Mouse (Mus musculus) myocyte (in vitro differentiated cells): ENCODE results near the gene Esrrb. TPM values are rescaled to one million over a fixed set of nuclear protein-coding genes. Genes with fewer than 3 reads are reported as not detected.

ENCODE experiments used
- H3K27me3 ChIP-seq: one replicate; pipeline ENCODE4 v1.6.1; 2011; ENCODE audit not compliant: control insufficient read depth, insufficient read depth, insufficient read length
- H3K36me3 ChIP-seq: one replicate; pipeline ENCODE4 v1.6.1; 2011; ENCODE audit not compliant: control insufficient read depth, insufficient read depth
- H3K4me2 ChIP-seq: one replicate; pipeline ENCODE4 v1.6.1; 2011; ENCODE audit warnings: low read depth, control low read depth
- H3K4me3 ChIP-seq: one replicate; pipeline ENCODE4 v1.5.1; 2011; ENCODE audit warnings: mild to moderate bottlenecking, control low read depth, moderate library complexity
- H3K79me2 ChIP-seq: one replicate; pipeline ENCODE4 v1.6.1; 2011; ENCODE audit not compliant: control insufficient read depth, insufficient read depth
- H3ac ChIP-seq: one replicate; pipeline ENCODE4 v1.6.1; 2011; ENCODE audit not compliant: control insufficient read depth, insufficient read length
- CEBPB ChIP-seq: IDR thresholded peaks from 2 replicates; pipeline ENCODE4 v1.6.1; 2011; ENCODE audit warnings: mild to moderate bottlenecking, moderate library complexity; ENCODE audit not compliant: poor library complexity, insufficient read depth, severe bottlenecking
- E2F4 ChIP-seq: IDR thresholded peaks from one replicate; pipeline ENCODE4 v1.6.1; 2011; ENCODE audit warnings: mild to moderate bottlenecking, control low read depth, moderate library complexity; ENCODE audit not compliant: insufficient read depth
- MAX ChIP-seq: IDR thresholded peaks from one replicate; pipeline ENCODE4 v1.6.1; 2011; ENCODE audit warnings: low read depth, mild to moderate bottlenecking, control low read depth
- MYOD1 ChIP-seq, 3 experiments: IDR thresholded peaks; one replicate each; pipeline ENCODE4 v1.6.1; 2011; ENCODE audit warnings: control low read depth in 2 of 3, low read depth in 2 of 3, mild to moderate bottlenecking in 2 of 3, moderate library complexity in 1 of 3; ENCODE audit not compliant: insufficient read length in 2 of 3, control insufficient read depth in 1 of 3
- MYOG ChIP-seq, 3 experiments: IDR thresholded peaks; one replicate each; pipeline ENCODE4 v1.6.1; 2011; ENCODE audit warnings: control low read depth in 2 of 3, low read depth in 2 of 3, mild to moderate bottlenecking in 2 of 3; ENCODE audit not compliant: insufficient read length in 2 of 3, control insufficient read depth in 1 of 3, insufficient read depth in 1 of 3
- POLR2A ChIP-seq: IDR thresholded peaks from one replicate; pipeline ENCODE4 v1.6.1; 2011; ENCODE audit warnings: low read depth, mild to moderate bottlenecking, control low read depth, moderate library complexity; ENCODE audit not compliant: insufficient read length
- POLR2AphosphoS2 ChIP-seq: IDR thresholded peaks from one replicate; pipeline ENCODE4 v1.6.1; 2011; ENCODE audit warnings: low read depth, control low read depth; ENCODE audit not compliant: insufficient read length
- REST ChIP-seq: IDR thresholded peaks from one replicate; pipeline ENCODE4 v1.6.1; 2011; ENCODE audit warnings: mild to moderate bottlenecking, control low read depth, moderate library complexity; ENCODE audit not compliant: insufficient read depth, insufficient read length
- SRF ChIP-seq: IDR thresholded peaks from one replicate; pipeline ENCODE4 v1.6.1; 2011; ENCODE audit warnings: low read depth; ENCODE audit not compliant: control insufficient read depth, insufficient read length
- TCF12 ChIP-seq: IDR thresholded peaks from one replicate; pipeline ENCODE4 v1.6.1; 2011; ENCODE audit warnings: mild to moderate bottlenecking, control low read depth; ENCODE audit not compliant: poor library complexity, insufficient read depth, severe bottlenecking
- TCF3 ChIP-seq: IDR thresholded peaks from one replicate; pipeline ENCODE4 v1.6.1; 2011; ENCODE audit warnings: low read depth, control low read depth; ENCODE audit not compliant: insufficient read length
- USF1 ChIP-seq: IDR thresholded peaks from one replicate; pipeline ENCODE4 v1.6.1; 2011; ENCODE audit warnings: low read depth, mild to moderate bottlenecking, control low read depth, moderate library complexity
- polyA plus RNA-seq: library from polyadenylated mRNA; unstranded; fragments of >200 nt; fragmentation: generic; extraction: Trizol; gene quantifications from one replicate; pipeline ENCODE4 v1.2.1, GENCODE M21; 2012; ENCODE audit warnings: missing spikeins

Esrrb gene
- polyA plus RNA-seq, 1 experiment, result 2.3 TPM

DNA sequence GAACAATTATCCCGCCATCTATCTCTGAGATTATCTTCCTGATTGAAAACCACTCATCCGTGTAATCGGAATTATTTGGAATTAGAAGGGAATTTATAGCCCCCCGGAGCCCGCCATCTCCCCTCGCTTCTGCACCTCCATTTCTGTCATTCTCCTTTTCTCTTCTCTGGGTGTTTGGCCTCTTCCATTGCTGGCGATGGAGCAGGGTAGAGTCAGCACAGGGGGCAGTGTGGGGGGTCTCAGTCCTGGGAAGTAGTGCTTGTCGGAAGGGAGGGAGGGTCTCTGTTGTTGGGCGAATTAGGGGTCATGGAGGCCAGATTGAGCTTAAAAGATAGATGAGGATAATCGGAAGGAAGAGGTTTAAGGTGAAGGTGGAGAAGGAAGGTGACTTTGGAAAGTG is 29.7 kb upstream of the Esrrb start:
- no peaks in the 10 kb centered on the region for H3K79me2 ChIP-seq
- H3K36me3 ChIP-seq, result no peaks in the 10 kb centered on the region
- H3ac ChIP-seq, result no peak overlapping the region
- TF ChIP-seq MYOG (IDR thresholded peaks at IDR 0.05; ENCODE audit: control insufficient read depth in 1 of 3, insufficient read depth in 1 of 3, insufficient read length in 2 of 3, low read depth in 2 of 3) (no peak), E2F4 (no peak), SRF (no peak), POLR2A (no peak), POLR2AphosphoS2 (no peak), TCF3 (no peak), USF1 (no peak), CEBPB (no peak), MAX (no peak), REST (no peak), MYOD1 (IDR thresholded peaks at IDR 0.05; ENCODE audit: control insufficient read depth in 1 of 3, insufficient read length in 2 of 3, low read depth in 2 of 3) (no peak), TCF12 (no peak)
- H3K4me3 ChIP-seq, result no peak overlapping the region
- peaks cover 16% of the 10 kb centered on the region for H3K27me3 ChIP-seq
- no peak overlapping the region for H3K4me2 ChIP-seq

DNA sequence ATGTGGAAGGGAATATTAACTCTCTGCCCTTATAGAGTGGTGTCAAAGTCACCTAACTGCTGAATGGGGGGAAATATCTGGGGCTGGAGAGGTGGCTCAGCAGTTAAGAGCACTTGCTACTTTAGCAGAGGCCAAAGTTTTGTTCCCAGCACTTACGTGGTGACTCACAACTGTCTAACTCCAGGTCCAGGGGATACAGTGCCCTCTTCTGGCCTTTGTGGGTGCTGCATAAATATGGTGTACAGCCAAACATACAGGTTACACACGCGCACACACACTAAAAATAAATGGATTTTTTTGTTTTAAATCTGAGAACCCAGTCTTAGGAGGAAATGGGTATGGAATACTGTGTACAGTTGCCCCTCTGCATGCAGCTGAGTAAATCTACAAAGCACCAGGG is 24.7 kb upstream of the Esrrb start:
- no peak for TF ChIP-seq TCF3
- no peak overlapping the region for H3K4me3 ChIP-seq
- no peak overlapping the region for H3K4me2 ChIP-seq
- H3ac ChIP-seq, result no peak overlapping the region
- H3K36me3 ChIP-seq, result no peaks in the 10 kb centered on the region
- peaks cover 16% of the 10 kb centered on the region for H3K27me3 ChIP-seq
- no peaks in the 10 kb centered on the region for H3K79me2 ChIP-seq

DNA sequence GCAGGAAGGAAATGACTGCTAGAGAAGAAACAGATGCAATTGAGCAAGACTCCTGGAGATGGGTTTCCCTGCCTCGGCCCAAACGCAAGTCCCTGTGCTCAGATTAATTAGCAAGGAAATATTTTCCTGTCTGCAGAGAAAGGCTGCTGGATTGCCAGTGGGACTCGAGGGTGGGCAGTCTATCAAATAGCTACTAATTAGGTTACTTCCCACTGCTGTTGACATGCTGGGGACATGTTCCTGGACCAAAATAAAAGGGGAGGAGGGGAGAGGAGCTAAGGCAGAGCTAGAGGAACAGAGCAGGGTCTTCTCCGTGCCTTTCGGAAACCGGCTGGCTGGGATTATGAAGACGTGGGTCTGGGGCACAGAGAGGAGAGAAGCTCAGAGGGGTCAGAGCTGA is 24.0 kb upstream of the Esrrb start:
- no peaks in the 10 kb centered on the region for H3K79me2 ChIP-seq
- peaks cover 10% of the 10 kb centered on the region for H3K27me3 ChIP-seq
- no peak overlapping the region for H3K4me2 ChIP-seq
- no peaks in the 10 kb centered on the region for H3K36me3 ChIP-seq
- no peak for TF ChIP-seq CEBPB
- no peak for TF ChIP-seq MAX
- no peak for TF ChIP-seq USF1
- TF ChIP-seq POLR2A, result no peak
- no peak for TF ChIP-seq TCF3
- no peak for TF ChIP-seq MYOD1 (IDR thresholded peaks at IDR 0.05; ENCODE audit: control insufficient read depth in 1 of 3, insufficient read length in 2 of 3, low read depth in 2 of 3)
- TF ChIP-seq E2F4, result no peak
- TF ChIP-seq POLR2AphosphoS2, result no peak
- TF ChIP-seq MYOG (IDR thresholded peaks at IDR 0.05; ENCODE audit: control insufficient read depth in 1 of 3, insufficient read depth in 1 of 3, insufficient read length in 2 of 3, low read depth in 2 of 3), result no peak
- no peak for TF ChIP-seq SRF
- TF ChIP-seq TCF12, result no peak
- TF ChIP-seq REST, result no peak
- H3ac ChIP-seq, result no peak overlapping the region
- no peak overlapping the region for H3K4me3 ChIP-seq

DNA sequence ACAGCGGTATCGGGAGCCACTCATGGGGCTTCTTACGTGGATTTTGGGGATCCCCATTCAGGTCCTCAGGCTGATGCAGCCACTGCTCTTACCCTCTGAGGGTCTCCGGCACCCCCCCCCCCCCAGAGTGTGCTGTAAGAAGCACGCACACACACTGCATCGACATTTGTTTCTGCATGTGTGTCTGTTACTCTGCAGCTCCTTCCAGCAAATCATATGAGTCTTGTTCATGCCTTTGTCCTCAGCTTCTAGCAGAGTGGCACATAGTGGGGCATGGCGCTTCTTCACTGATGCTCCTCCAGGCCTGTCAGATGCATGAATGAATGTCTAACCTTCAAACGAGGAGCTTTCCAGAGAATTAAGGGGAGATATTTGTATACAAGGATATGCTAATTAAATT is 11.4 kb upstream of the Esrrb start:
- Histone ChIP-seq H3K4me2 (no peak overlapping the region), H3ac (no peak overlapping the region), H3K36me3 (no peaks in the 10 kb centered on the region), H3K27me3 (peaks cover 35% of the 10 kb centered on the region), H3K79me2 (no peaks in the 10 kb centered on the region), H3K4me3 (no peak overlapping the region)
- TF ChIP-seq MYOG (IDR thresholded peaks at IDR 0.05; ENCODE audit: control insufficient read depth in 1 of 3, insufficient read depth in 1 of 3, insufficient read length in 2 of 3, low read depth in 2 of 3) (no peak), USF1 (no peak), POLR2AphosphoS2 (no peak), TCF12 (no peak), REST (no peak), MYOD1 (IDR thresholded peaks at IDR 0.05; ENCODE audit: control insufficient read depth in 1 of 3, insufficient read length in 2 of 3, low read depth in 2 of 3) (no peak), CEBPB (no peak), POLR2A (no peak)

DNA sequence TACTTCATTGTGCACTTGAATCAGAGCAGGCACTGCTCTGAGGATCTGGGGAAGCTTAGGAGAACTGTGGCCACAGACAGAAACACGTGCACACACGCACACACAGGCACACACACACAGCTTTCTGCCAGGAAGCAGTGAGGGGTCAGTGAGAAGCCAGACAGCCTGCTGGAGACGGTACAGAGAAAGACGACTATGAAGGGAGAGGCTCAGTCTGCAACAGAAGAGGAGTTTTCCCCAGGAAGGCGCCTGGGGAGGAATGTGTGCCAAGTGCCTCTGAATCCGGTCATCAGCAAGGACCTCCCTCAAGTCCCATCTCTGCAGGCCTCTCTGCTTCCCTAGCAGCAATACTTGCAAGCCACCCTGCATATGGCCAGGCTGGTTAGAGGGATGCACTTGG is 1.5 kb upstream of the Esrrb start:
- Histone ChIP-seq H3K4me3 (no peak overlapping the region), H3ac (no peak overlapping the region), H3K27me3 (peaks cover 3% of the 10 kb centered on the region), H3K4me2 (no peak overlapping the region), H3K79me2 (no peaks in the 10 kb centered on the region), H3K36me3 (no peaks in the 10 kb centered on the region)
- TF ChIP-seq POLR2A (no peak), TCF3 (no peak), POLR2AphosphoS2 (no peak), SRF (no peak), MYOG (IDR thresholded peaks at IDR 0.05; ENCODE audit: control insufficient read depth in 1 of 3, insufficient read depth in 1 of 3, insufficient read length in 2 of 3, low read depth in 2 of 3) (no peak), MYOD1 (IDR thresholded peaks at IDR 0.05; ENCODE audit: control insufficient read depth in 1 of 3, insufficient read length in 2 of 3, low read depth in 2 of 3) (no peak), CEBPB (no peak), TCF12 (no peak), REST (no peak), USF1 (no peak), E2F4 (no peak)
